In the genomic region with DNA sequence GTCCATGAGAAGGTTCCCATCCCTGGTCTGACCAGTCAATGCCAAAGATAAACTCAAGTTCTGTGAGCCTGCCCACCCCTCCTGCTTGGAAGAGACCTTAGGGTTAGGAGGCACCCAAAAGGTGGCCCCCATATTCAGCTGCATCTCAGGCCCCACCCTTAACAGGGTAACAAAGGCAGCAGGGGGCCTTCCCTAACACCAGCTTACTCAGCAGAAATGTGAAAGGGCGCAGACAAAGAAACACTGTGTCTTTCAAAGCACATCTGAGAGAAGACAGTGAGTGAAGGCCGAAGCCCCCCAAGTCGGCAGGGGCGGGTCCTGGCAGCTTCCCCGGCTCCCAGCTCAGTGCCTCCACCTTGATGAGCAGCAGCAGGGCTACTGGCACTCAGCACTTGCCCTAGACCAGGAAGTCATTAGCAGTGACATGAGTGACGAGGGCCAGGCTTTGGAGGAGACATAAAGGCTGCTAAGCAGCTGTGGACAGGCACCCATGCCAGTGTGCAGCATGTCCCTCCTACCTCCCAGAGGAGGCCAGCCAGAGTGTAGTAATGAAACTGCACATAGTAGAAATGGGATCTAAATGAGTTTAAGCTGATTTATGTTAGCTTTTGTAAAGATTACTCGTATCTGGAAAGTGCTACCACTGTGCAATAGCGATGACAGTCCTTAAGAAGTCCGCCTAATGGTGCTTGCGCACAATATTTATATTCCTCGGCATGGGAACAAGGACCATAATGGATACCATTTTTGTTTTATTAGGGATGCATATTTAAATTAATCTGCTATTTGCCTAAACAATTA, we compare ENCODE assay signal across 11 mouse cellular contexts. TPM values are rescaled to one million over a fixed set of nuclear protein-coding genes. Genes with fewer than 3 reads are reported as not detected.
A peak's percentile ranks its signal among the peaks of the same experiment; 100 is the strongest.
DNase-seq lines count a peak whose midpoint lies in the region; ATAC-seq lines count a peak whose summit lies in the region.
"Had no signal": no experiment of that assay in that cellular context is flagged by ENCODE, and none has a peak within 500 bp of the region (broad histone marks: within the 10 kb centered on the region; RNA-seq: fewer than 3 reads in every experiment).

No protein-coding gene starts in this region.

- no peak for ATAC-seq in forebrain, embryonic 11.5 days (replicated peaks; ENCODE audit: low FRiP score)
- ATAC-seq in midbrain, embryonic 13.5 days, result no peak
- no peak for ATAC-seq in midbrain, embryonic 11.5 days (ENCODE audit: low FRiP score)
- ATAC-seq in hindbrain, embryonic 15.5 days (ENCODE audit: low FRiP score, low read depth), result peak; percentile 75
- peak; percentile 68 for ATAC-seq in neural tube, embryonic 15.5 days (ENCODE audit: low FRiP score)
- ATAC-seq in inflammation-experienced regulatory T-cells, adult 6 months, result no peak
- ATAC-seq: liver, postnatal 0 days had no signal

- H3K27ac ChIP-seq in forebrain, embryonic 10.5 days, result 0 out of 2 replicates have a peak overlapping the region, but pooled peaks have one; percentile 20
- H3K27ac ChIP-seq in forebrain, embryonic 11.5 days (ENCODE audit: low read depth, low read length), result no peak overlapping the region
- peak overlapping the region; percentile 51 for H3K27ac ChIP-seq in midbrain, embryonic 13.5 days
- no peak overlapping the region for H3K27ac ChIP-seq in midbrain, embryonic 11.5 days (ENCODE audit: low read depth, low read length)
- H3K27ac ChIP-seq in hindbrain, embryonic 15.5 days (replicated peaks), result peak overlapping the region; percentile 69
- peak overlapping the region; percentile 51 for H3K27ac ChIP-seq in neural tube, embryonic 15.5 days (replicated peaks)

- H3K4me1 ChIP-seq in forebrain, embryonic 10.5 days, result peaks cover 11% of the 10 kb centered on the region
- H3K4me1 ChIP-seq in forebrain, embryonic 11.5 days (replicated peaks; ENCODE audit: control insufficient read depth, insufficient read depth, low read length), result 0 out of 2 replicates have a peak, but pooled peaks cover 2% of the 10 kb centered on the region
- peaks cover 19% of the 10 kb centered on the region for H3K4me1 ChIP-seq in midbrain, embryonic 13.5 days (replicated peaks)
- H3K4me1 ChIP-seq in midbrain, embryonic 11.5 days (ENCODE audit: control insufficient read depth, insufficient read depth, low read length), result no peaks in the 10 kb centered on the region
- H3K4me1 ChIP-seq in hindbrain, embryonic 15.5 days (replicated peaks), result peaks cover 35% of the 10 kb centered on the region
- peaks cover 33% of the 10 kb centered on the region for H3K4me1 ChIP-seq in neural tube, embryonic 15.5 days

- 87% methylated on average over 11 of the region's 11 CpGs for whole genome bisulfite sequencing in forebrain, embryonic 10.5 days
- 87% methylated on average over 11 of the region's 11 CpGs for WGBS in forebrain, embryonic 11.5 days
- WGBS in midbrain, embryonic 13.5 days, result 77% methylated on average over 11 of the region's 11 CpGs
- 85% methylated on average over 11 of the region's 11 CpGs for WGBS in midbrain, embryonic 11.5 days
- 52% methylated on average over 11 of the region's 11 CpGs for WGBS in hindbrain, embryonic 15.5 days
- 29% methylated on average over 11 of the region's 11 CpGs for WGBS in neural tube, embryonic 15.5 days

- no peaks in the 10 kb centered on the region for H3K9me3 ChIP-seq in forebrain, embryonic 10.5 days
- no peaks in the 10 kb centered on the region for H3K9me3 ChIP-seq in forebrain, embryonic 11.5 days (ENCODE audit: control insufficient read depth, low read length)
- H3K9me3 ChIP-seq in midbrain, embryonic 13.5 days, result no peaks in the 10 kb centered on the region
- no peaks in the 10 kb centered on the region for H3K9me3 ChIP-seq in midbrain, embryonic 11.5 days (ENCODE audit: control insufficient read depth, low read length)
- no peaks in the 10 kb centered on the region for H3K9me3 ChIP-seq in hindbrain, embryonic 15.5 days
- no peaks in the 10 kb centered on the region for H3K9me3 ChIP-seq in neural tube, embryonic 15.5 days (replicated peaks)

- DNase-seq in forebrain, embryonic 10.5 days (ENCODE audit: extremely low spot score, low spot score), result no peak
- no peak for DNase-seq in forebrain, embryonic 11.5 days (ENCODE audit: low spot score)
- no peak for DNase-seq in midbrain, embryonic 11.5 days (ENCODE audit: low spot score, missing footprints)
- DNase-seq in adrenal gland, adult 2 months, result no peak
- DNase-seq: adrenal gland, postnatal 25 days; heart, postnatal 4 days; liver, postnatal 0 days had no signal

- H3K36me3 ChIP-seq in forebrain, embryonic 10.5 days (replicated peaks), result peaks cover 69% of the 10 kb centered on the region
- no peaks in the 10 kb centered on the region for H3K36me3 ChIP-seq in forebrain, embryonic 11.5 days (ENCODE audit: control insufficient read depth, insufficient read depth, low read length)
- peaks cover 24% of the 10 kb centered on the region for H3K36me3 ChIP-seq in midbrain, embryonic 13.5 days
- peaks cover 2% of the 10 kb centered on the region; the same call in 1 of the 2 replicates for H3K36me3 ChIP-seq in midbrain, embryonic 11.5 days (ENCODE audit: control insufficient read depth, insufficient read depth, low read length)
- peaks cover 7% of the 10 kb centered on the region; the same call in 1 of the 2 replicates for H3K36me3 ChIP-seq in hindbrain, embryonic 15.5 days
- H3K36me3 ChIP-seq in neural tube, embryonic 15.5 days, result peaks cover 12% of the 10 kb centered on the region

- no peak overlapping the region for H3K4me3 ChIP-seq in forebrain, embryonic 10.5 days
- H3K4me3 ChIP-seq in forebrain, embryonic 11.5 days (ENCODE audit: low read depth, low read length), result no peak overlapping the region
- H3K4me3 ChIP-seq in midbrain, embryonic 13.5 days (replicated peaks), result no peak overlapping the region
- H3K4me3 ChIP-seq in midbrain, embryonic 11.5 days (ENCODE audit: low read depth, low read length), result no peak overlapping the region
- no peak overlapping the region for H3K4me3 ChIP-seq in hindbrain, embryonic 15.5 days
- no peak overlapping the region for H3K4me3 ChIP-seq in neural tube, embryonic 15.5 days (replicated peaks)

- no peaks in the 10 kb centered on the region for H3K27me3 ChIP-seq in forebrain, embryonic 10.5 days (ENCODE audit: poor library complexity, severe bottlenecking)
- no peaks in the 10 kb centered on the region for H3K27me3 ChIP-seq in forebrain, embryonic 11.5 days (ENCODE audit: control insufficient read depth, insufficient read depth, low read length)
- H3K27me3 ChIP-seq in midbrain, embryonic 13.5 days, result no peaks in the 10 kb centered on the region
- H3K27me3 ChIP-seq in midbrain, embryonic 11.5 days (ENCODE audit: control insufficient read depth, insufficient read depth, low read length), result no peaks in the 10 kb centered on the region
- no peaks in the 10 kb centered on the region for H3K27me3 ChIP-seq in hindbrain, embryonic 15.5 days
- H3K27me3 ChIP-seq in neural tube, embryonic 15.5 days (replicated peaks), result no peaks in the 10 kb centered on the region

- H3K4me2 ChIP-seq in forebrain, embryonic 11.5 days (ENCODE audit: low read depth, low read length, severe bottlenecking), result no peak overlapping the region
- no peak overlapping the region for H3K4me2 ChIP-seq in midbrain, embryonic 13.5 days (replicated peaks)
- no peak overlapping the region for H3K4me2 ChIP-seq in midbrain, embryonic 11.5 days
- no peak overlapping the region for H3K4me2 ChIP-seq in hindbrain, embryonic 15.5 days
- peak overlapping the region; percentile 13; the same call in 1 of the 2 replicates for H3K4me2 ChIP-seq in neural tube, embryonic 15.5 days

- H3K9ac ChIP-seq in forebrain, embryonic 11.5 days (ENCODE audit: low read length), result no peak overlapping the region
- no peak overlapping the region for H3K9ac ChIP-seq in midbrain, embryonic 13.5 days (replicated peaks)
- no peak overlapping the region for H3K9ac ChIP-seq in midbrain, embryonic 11.5 days (ENCODE audit: low read length)
- H3K9ac ChIP-seq in hindbrain, embryonic 15.5 days, result no peak overlapping the region
- no peak overlapping the region for H3K9ac ChIP-seq in neural tube, embryonic 15.5 days (replicated peaks)
- H3K9ac ChIP-seq: liver, postnatal 0 days had no signal

RNA-seq across cellular contexts. Expression of a gene that starts 56.0 kb away (rescaled TPM):
- polyA plus RNA-seq in forebrain, embryonic 10.5 days (2016; fragmentation: Nextera tagmentation; extraction: Ambion mirVana), result 32.7 and 33.8 TPM in 2 replicates
- 27.6 and 28.5 TPM in 2 replicates for polyA plus RNA-seq in forebrain, embryonic 11.5 days (2014; fragmentation: Nextera tagmentation; extraction: Ambion mirVana)
- 22.5 and 25.6 TPM in 2 replicates for polyA plus RNA-seq in midbrain, embryonic 13.5 days (2015; fragmentation: Nextera tagmentation; extraction: Ambion mirVana)
- 16.5 and 21.1 TPM in 2 replicates for polyA plus RNA-seq in midbrain, embryonic 11.5 days (2014; fragmentation: Nextera tagmentation; extraction: Ambion mirVana)
- polyA plus RNA-seq in hindbrain, embryonic 15.5 days (2015; fragmentation: Nextera tagmentation; extraction: Ambion mirVana), result 21.1 and 21.7 TPM in 2 replicates
- polyA plus RNA-seq in neural tube, embryonic 15.5 days (2015; fragmentation: Nextera tagmentation; extraction: Ambion mirVana), result 18.0 and 19.4 TPM in 2 replicates
- total RNA-seq in adrenal gland, adult 2 months (2021), result 10 to 100 TPM; 36.0 to 50.1 TPM
- polyA plus RNA-seq in adrenal gland, adult 2 months (2012; rRNA removed), result 51.8 and 54.6 TPM in 2 replicates
- polyA plus RNA-seq in inflammation-experienced regulatory T-cells, adult 6 months (2017; shearing (Covaris generic)), result 1 to 10 TPM; 3.2 to 3.5 (median 3.3) TPM

Comparison
In these comparisons a context has a peak if more than half of its experiments do, and no peak if none do; other contexts are left out.
1. H3K27ac ChIP-seq: peak in forebrain, embryonic 10.5 days (single experiment), midbrain, embryonic 13.5 days (single experiment), hindbrain, embryonic 15.5 days (single experiment) and neural tube, embryonic 15.5 days (single experiment); none in forebrain, embryonic 11.5 days (single experiment) and midbrain, embryonic 11.5 days (single experiment).
2. ATAC-seq: peak in hindbrain, embryonic 15.5 days (single experiment) and neural tube, embryonic 15.5 days (single experiment); none in forebrain, embryonic 11.5 days (single experiment), midbrain, embryonic 13.5 days (single experiment), midbrain, embryonic 11.5 days (single experiment) and inflammation-experienced regulatory T-cells, adult 6 months (single experiment).